Mouse (Mus musculus) neutrophil, adult 59 days (primary cell): ENCODE results near the gene Gzmd. TPM values are rescaled to one million over a fixed set of nuclear protein-coding genes. Genes with fewer than 3 reads are reported as not detected.

Experiments used
- total RNA-seq, 2 experiments: library from RNA; stranded (reverse); gene quantifications; 1 replicate in 1 of 2; 2 replicates in 1 of 2; pipeline ENCODE4 v1.2.4; 2023

Gene Gzmd
- not detected for total RNA-seq

DNA sequence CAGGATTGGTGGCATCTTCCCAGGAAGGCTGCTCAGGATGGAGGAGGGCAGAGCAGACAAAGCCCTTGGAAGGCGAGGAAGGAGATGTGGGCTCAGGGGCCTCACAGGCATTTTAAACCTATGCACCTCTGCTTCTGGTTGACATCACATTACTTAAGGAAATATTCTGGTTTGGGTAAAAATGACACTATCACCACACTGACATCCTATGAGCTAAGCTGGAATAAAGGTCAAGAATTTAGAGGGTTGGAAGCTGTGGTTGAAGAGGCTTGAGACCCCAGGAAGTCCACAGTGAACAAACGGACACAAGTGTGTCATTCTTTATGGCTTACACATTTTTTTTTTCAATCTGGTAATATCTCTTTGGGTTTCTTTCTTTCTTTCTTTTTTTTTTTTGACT lies at the start of gene Gzmd:
Gene Gzmd (minus strand): TSS at position 101 of the 400 bp plus-strand sequence.

DNA sequence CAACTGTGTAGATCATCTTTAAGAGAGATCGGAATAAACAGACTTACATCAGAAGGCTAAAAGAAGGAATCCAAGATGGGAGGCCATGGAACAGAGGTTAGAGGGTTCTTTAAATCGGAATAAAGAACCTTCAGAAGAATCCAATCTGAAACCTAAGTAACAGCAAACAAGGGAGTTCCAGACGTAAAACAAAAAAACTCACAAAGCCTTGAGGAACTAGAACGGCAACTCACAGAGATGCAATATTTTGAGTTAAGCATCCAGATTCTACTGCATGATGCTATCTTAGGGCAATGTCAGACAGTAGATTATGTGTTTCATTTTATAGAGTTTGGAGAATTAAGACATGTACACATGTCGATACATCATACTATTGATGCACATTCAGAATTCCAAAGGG lies 42.1 kb upstream of the Gzmd start, which contains the start of gene Gzmn:
Gene Gzmn (minus strand): TSS at position 101 of the 400 bp plus-strand sequence.

DNA sequence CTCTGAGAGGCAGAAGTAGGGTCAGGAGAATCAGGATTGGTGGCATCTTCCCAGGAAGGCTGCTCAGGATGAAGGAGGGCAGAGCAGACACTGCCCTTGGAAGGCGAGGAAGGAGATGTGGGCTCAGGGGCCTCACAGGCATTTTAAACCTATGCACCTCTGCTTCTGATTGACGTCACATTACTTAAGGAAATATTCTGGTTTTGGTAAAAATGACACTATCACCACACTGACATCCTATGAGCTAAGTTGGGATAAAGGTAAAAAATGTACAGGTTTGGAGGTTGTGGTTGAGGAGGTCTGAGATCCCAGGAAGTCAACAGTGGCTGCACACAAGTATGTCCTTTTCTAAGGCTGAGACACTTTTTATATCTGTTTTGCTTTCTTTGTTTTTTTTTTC lies 27.1 kb upstream of the Gzmd start, which contains the start of gene Gzmg:
Gene Gzmg (minus strand): TSS at position 101 of the 400 bp plus-strand sequence.

DNA sequence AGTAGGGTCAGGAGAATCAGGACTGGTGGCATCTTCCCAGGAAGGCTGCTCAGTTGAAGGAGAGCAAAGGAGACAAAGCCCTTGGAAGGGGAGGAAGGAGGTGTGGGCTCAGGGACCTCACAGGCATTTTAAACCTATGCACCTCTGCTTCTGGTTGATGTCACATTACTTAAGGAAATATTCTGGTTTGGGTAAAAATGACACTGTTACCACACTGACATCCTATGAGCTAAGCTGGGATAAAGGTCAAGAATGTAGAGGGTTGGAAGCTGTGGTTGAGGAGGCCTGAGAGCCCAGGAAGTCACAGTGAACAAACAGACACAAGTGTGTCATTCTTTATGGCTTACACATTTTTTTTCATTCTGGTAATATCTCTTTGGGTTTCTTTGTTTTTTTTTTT lies 11.9 kb downstream of the Gzmd start, which contains the start of gene Gzme:
Gene Gzme (minus strand): TSS at position 101 of the 400 bp plus-strand sequence.

DNA sequence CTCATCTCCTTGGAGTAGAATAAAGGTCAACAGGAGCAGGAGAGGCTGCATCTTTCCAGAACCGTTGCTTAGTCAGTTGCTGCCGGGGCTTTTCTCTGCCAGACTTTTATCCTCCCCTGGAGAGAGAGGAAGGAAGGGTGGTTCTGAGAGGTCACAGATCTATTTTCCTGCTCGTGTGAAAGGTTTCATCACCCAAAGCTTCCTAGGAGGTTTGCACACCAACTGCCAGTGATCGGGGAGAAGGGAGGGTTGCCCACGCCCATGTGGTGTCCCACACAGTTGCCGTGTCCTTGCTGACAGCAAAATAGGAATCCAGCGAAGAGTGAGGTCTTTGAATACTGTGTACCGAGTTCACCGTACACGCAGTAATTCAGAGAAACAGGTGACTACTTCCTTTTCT lies 30.0 kb downstream of the Gzmd start, which contains the start of gene Ctsg:
Gene Ctsg (minus strand): TSS at position 189 of the 400 bp plus-strand sequence.

DNA sequence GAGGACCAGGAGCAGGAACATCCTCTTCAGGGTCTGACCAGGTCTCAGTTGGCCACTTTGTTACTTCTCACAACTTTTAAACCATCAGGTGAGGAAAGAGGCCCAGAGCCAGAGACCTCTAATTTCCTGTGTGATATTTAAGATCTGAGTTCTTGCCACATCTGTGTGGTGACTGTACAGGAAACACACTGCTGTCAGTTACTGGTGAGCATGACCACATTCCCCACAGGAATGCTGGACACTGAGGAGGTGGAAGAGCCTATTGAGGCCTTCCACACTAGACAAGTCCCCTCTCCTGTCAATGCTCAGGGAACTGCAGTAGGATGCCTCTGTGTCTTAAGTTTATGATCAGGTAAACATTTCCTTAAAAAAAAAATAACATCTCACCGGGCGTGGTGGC lies 47.2 kb downstream of the Gzmd start, which contains the start of gene Mcpt8:
Gene Mcpt8 (minus strand): TSS at position 107 of the 400 bp plus-strand sequence.

Other genes starting within 250 kb of the Gzmd start
- gene Cbln3, start 248.2 kb downstream of the Gzmd start, total RNA-seq: under 1 TPM; 0.47 to 0.68 TPM
- 10 to 100 TPM; 79.3 to 82.3 TPM for gene Khnyn, start 247.7 kb downstream of the Gzmd start, total RNA-seq
- 1 to 10 TPM; 1.7 to 3.6 TPM for gene Sdr39u1, start 232.3 kb downstream of the Gzmd start, total RNA-seq
- gene Cma1, start 187.9 kb downstream of the Gzmd start, total RNA-seq: not detected
- gene Cma2, start 181.6 kb downstream of the Gzmd start, total RNA-seq: not detected
- gene Mcpt1, start 114.6 kb downstream of the Gzmd start, total RNA-seq: not detected
- gene Mcpt9, start 102.1 kb downstream of the Gzmd start, total RNA-seq: not detected
- not detected for gene Mcpt2, start 90.6 kb downstream of the Gzmd start, total RNA-seq
- gene Mcpt4, start 70.3 kb downstream of the Gzmd start, total RNA-seq: not detected
- 100 to 1,000 TPM; 123 to 204 TPM for gene Mcpt8, start 47.3 kb downstream of the Gzmd start, total RNA-seq
- 100 to 1,000 TPM; 166 to 198 TPM for gene Ctsg, start 30.0 kb downstream of the Gzmd start, total RNA-seq
- gene Gzme, start 12.0 kb downstream of the Gzmd start, total RNA-seq: not detected
- not detected for gene Gzmg, start 27.0 kb upstream of the Gzmd start, total RNA-seq
- not detected for gene Gzmn, start 42.0 kb upstream of the Gzmd start, total RNA-seq
- not detected for gene Gzmf, start 78.8 kb upstream of the Gzmd start, total RNA-seq
- not detected for gene Gzmc, start 102.0 kb upstream of the Gzmd start, total RNA-seq
- gene Gzmb, start 129.7 kb upstream of the Gzmd start, total RNA-seq: under 1 TPM in 1 of 2 experiments, not detected in 1; 0.62 TPM
- gene Atp12a, start 232.5 kb upstream of the Gzmd start, total RNA-seq: not detected